Mouse (Mus musculus) cerebellum, adult 18-20 months (tissue): Measurements from ENCODE around the gene Cd300lg.

Source experiments
- DNase-seq, 2 experiments: peaks; one replicate each; pipeline ENCODE4 v3.0.0; 2021

The Cd300lg gene

GRCm38 (mm10) chr11:102026694-102027360 is 14.5 kb upstream of the Cd300lg start:
- peak; percentile 85 to 89 for DNase-seq

GRCm38 (mm10) chr11:102027361-102028017 is 13.8 kb upstream of the Cd300lg start:
- peak; percentile 59 to 65 for DNase-seq

- DNase-seq, result no peak
These were observed 13.1 kb upstream of the Cd300lg start, which contains the start of gene Mpp3 for GRCm38 (mm10) chr11:102028087-102028816. Gene Mpp3, minus strand, starts transcription at chr11:102028461.

DNA sequence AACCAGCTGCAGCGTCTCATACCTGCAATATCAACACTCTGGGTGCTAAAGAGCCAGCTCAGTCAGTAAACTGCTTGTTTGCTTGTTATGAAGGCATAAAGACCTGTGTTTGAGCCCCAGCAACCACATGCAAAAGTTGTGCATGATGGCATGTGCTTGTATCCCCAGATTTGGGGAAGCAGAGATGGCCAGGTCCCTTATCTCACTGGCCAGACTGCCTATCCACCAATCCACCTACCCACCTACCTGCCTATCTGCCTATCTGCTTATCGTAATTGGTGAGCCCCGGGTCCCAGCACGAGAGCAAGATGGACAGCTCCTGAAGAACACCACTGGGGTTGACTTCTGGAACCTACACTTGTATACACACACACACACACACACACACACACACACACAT is 12.0 kb upstream of the Cd300lg start:
- no peak for DNase-seq

DNA sequence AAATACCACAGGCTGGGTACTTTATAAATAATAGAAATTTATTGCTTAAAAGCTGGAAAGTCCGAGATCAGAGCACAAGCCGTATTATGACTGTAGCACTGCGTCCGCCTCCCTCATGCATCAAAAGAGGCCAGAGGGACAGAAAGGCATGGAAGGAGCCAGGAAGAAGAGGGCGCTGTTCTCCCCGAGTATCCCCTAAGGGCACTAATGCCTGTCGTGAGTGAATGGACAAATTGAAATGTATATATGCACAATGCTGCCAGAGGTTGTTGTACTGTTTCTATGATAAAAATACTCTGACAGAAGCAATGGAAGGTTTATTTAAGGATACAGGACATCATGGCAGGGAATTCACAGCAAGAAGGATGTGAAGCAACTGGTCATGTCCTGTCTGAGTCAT is 11.3 kb upstream of the Cd300lg start:
- DNase-seq, result no peak

GRCm38 (mm10) chr11:102031149-102031548 is 10.2 kb upstream of the Cd300lg start:
- peak; percentile 96 to 98 for DNase-seq

GRCm38 (mm10) chr11:102033055-102033591 is 8.2 kb upstream of the Cd300lg start:
- DNase-seq, result no peak

DNA sequence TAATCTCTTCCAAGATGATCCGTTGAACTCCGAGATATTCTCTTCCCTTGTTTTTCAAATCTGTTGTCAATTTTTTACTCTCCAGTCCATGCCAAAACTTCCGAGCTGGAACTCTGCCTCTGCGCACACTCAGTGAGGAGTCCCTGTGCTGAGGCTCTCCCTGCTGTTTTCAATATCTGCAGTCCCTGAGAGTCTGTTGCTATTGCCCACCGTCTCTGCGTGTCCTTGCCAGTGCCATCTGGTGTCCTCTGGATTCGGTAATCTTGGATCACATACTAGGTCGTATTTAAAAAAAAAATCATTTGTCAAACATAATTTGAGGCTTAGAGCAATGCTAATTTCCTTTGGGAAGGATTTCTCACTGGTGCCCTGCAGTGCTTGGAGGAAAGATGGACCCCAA is 6.4 kb upstream of the Cd300lg start:
- peak; percentile 86 to 88 for DNase-seq

GRCm38 (mm10) chr11:102035456-102035960 is 5.8 kb upstream of the Cd300lg start:
- DNase-seq, result peak in 1 of 2 experiments; percentile 25

GRCm38 (mm10) chr11:102036336-102036735 is 5.0 kb upstream of the Cd300lg start:
- DNase-seq, result no peak

GRCm38 (mm10) chr11:102037789-102038188 is 3.5 kb upstream of the Cd300lg start:
- DNase-seq, result peak in 1 of 2 experiments; percentile 22

DNA sequence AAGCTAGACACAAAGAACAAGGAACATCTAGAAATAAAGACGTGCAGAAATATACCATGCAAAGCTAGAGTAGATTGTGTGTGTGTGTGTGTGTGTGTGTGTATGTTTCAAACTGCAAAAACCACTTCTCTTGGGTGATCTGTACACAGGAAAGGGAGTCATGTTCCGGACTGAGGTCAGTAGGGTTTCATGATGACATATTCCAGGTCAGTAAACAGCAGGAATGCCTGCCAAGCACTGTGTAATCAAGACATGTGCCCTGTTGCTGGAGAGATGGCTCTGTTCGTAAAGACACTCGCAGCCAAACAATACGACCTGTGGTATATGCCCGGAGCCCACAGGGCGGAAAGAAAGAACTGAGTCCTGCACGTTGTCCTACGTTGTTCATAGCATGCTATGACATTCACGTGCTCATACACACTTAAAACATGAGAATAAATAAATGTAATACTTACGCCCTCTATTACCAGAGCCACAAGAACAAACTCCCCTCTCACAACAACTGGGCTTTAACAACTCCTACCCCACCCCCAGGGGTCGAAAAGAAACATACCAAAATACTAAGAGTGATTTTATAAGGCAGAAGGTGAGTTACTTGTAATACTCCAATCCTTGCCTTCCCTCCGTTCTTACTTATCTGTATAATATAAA is 1.7 kb upstream of the Cd300lg start:
- DNase-seq, result peak in 1 of 2 experiments; percentile 26

DNA sequence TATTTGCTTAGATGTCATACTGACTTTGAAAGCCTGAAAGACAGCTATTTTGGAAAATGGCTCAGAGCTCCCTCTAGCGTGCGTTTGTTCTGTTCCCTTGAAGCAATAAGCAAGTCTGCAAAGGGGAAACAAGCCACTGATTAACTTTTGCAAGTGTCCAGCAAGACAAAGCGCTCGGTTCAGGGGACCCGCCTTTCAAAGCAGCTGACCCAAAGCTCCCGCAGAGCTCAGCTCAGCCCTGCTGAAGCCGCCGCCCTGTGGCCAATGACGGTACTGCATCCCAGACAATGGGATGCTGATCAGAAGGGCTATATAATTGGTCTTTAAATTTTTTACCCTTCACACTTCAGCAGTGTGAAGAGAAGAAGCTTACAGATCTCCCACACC is 1.2 kb upstream of the Cd300lg start:
- DNase-seq, result peak; percentile 88 to 92

- peak in 1 of 2 experiments; percentile 25 for DNase-seq
These were observed 663 bp upstream of the Cd300lg start for GRCm38 (mm10) chr11:102040646-102041045.

- no peak for DNase-seq
These were observed 1.7 kb downstream of the Cd300lg start for GRCm38 (mm10) chr11:102042971-102043370.

GRCm38 (mm10) chr11:102043381-102043780 is 2.1 kb downstream of the Cd300lg start:
- DNase-seq, result no peak

DNA sequence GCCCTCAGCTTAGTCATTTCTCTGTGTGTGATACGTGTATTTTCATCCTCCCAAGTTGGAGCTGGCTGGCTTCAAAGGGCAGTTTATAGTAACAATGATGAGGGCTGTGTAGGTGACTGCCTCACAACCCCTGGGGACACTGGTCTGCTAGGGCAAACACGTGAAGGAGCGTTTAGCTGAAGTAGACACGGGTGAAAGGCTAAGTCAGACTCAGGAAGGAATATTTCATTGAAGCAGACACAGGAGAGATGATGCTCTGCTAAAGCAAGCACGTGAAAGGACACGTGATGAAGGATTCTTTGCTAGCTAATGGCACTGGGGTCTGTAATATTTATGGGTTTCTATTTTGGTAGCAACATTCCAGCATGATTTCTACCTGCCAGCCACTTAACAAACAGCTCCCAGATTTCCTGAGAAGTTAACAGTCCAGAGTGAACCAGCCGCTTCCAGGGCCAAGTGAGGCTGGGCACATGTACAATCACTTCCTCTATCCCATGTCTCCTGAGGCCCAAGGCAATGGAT is 3.4 kb downstream of the Cd300lg start:
- DNase-seq, result no peak

DNA sequence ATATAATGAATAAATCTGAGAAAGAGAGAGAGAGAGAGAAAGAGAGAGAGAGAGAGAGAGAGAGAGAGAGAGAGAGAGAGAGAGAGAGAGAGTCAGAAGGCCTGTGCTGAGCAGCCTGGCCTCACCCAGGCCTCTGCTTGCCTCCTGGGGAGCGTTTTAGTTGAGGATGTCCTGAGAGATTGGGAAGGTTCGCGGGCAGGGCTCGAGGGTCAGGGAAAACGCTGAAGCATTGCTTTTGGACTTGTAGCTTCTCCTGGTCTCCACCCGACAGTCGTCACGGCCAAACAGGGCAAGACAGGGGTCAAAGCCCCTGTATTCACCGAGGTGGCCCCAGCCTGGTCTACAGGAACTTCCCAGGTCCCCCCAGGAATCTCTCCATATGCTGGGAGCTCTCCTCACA is 5.3 kb downstream of the Cd300lg start:
- DNase-seq, result no peak

GRCm38 (mm10) chr11:102049875-102050482 is 8.7 kb downstream of the Cd300lg start:
- DNase-seq, result no peak

DNA sequence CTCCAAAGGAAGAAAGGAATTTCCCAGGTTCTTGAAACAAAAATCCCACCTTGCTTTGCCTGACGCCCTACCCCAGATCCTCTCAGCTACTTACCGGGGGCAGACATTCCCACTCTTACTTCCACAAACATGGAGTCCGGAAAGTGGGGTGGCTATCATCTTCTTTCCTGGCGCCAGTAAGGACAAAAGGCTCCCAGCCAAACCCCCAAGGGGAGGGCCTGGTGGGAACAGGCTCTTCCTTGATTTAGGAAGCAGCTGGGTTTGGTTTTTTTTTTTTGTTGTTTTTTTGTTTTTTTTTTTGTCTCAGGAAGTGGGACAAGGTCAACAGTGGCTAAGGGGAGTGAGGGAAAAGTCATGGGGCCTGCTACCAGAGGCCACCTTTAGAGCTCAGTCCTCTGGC is 10.2 kb downstream of the Cd300lg start:
- DNase-seq, result no peak

- no peak for DNase-seq
These were observed 10.6 kb downstream of the Cd300lg start for GRCm38 (mm10) chr11:102051954-102052353.

GRCm38 (mm10) chr11:102052697-102053096 is 11.4 kb downstream of the Cd300lg start:
- no peak for DNase-seq
